In genomic region chr11:12195390-12195789, GRCm38 (mm10) we compare ENCODE assay signal across 30 mouse cellular contexts.
DNase-seq lines count a peak whose midpoint lies in the region; ATAC-seq and TF ChIP-seq lines count a peak whose summit lies in the region.
"Had no signal": no experiment of that assay in that cellular context is flagged by ENCODE, and none has a peak within 500 bp of the region (broad histone marks: within the 10 kb centered on the region; RNA-seq: fewer than 3 reads in every experiment).

No protein-coding gene starts in this region.

- H3K9me3 ChIP-seq in lung, embryonic 14.5 days (ENCODE audit: low read depth, low read length) = no peaks in the 10 kb centered on the region
- no peaks in the 10 kb centered on the region for H3K9me3 ChIP-seq in hindbrain, postnatal 0 days (ENCODE audit: low read length)
- H3K9me3 ChIP-seq: embryonic facial prominence, embryonic 10.5 days; embryonic facial prominence, embryonic 13.5 days; forebrain, embryonic 12.5 days; forebrain, embryonic 15.5 days; G1E; heart, embryonic 12.5 days; heart, embryonic 15.5 days had no signal

- in situ Hi-C loops in Patski (cut with MboI; ENCODE audit: low pct_unique_long_range_greater_than_20kb) = no loop called here

- no peak overlapping the region for H3K4me3 ChIP-seq in lung, embryonic 14.5 days (ENCODE audit: low read depth, low read length)
- H3K4me3 ChIP-seq in hindbrain, postnatal 0 days (ENCODE audit: low read length) = no peak overlapping the region
- H3K4me3 ChIP-seq: embryonic facial prominence, embryonic 10.5 days; embryonic facial prominence, embryonic 13.5 days; erythroblast, embryonic 14.5 days; forebrain, embryonic 12.5 days; forebrain, embryonic 15.5 days; heart, embryonic 12.5 days; heart, embryonic 15.5 days had no signal

- H3K27me3 ChIP-seq in lung, embryonic 14.5 days (ENCODE audit: insufficient read depth, low read length) = no peaks in the 10 kb centered on the region
- H3K27me3 ChIP-seq in Patski = no peaks in the 10 kb centered on the region
- H3K27me3 ChIP-seq in hindbrain, postnatal 0 days (ENCODE audit: insufficient read depth, low read length) = no peaks in the 10 kb centered on the region
- H3K27me3 ChIP-seq: CH12.LX; embryonic facial prominence, embryonic 13.5 days; forebrain, embryonic 12.5 days; forebrain, embryonic 15.5 days; heart, embryonic 15.5 days had no signal

- peak; percentile 26 for DNase-seq in lung, embryonic 14.5 days
- no peak for DNase-seq in lung, postnatal 25 days (ENCODE audit: low spot score)
- DNase-seq in urinary bladder, postnatal 25 days (ENCODE audit: low spot score) = peak; percentile 18
- DNase-seq in urinary bladder, adult 2 months (ENCODE audit: low spot score) = no peak
- no peak for DNase-seq in Patski (ENCODE audit: low read depth, low spot score)
- DNase-seq in urinary bladder, postnatal 36 days (ENCODE audit: low spot score in 2 of 2) = peak; percentile 19 to 45
- DNase-seq in hindbrain, postnatal 0 days (ENCODE audit: low spot score) = no peak
- DNase-seq: adrenal gland, adult 8-10 months; adrenal gland, postnatal 25 days; B cell, adult 2 months; cerebellum, adult 11-12 months; cerebellum, adult 8-10 months; cerebellum, postnatal 36 days; embryo, embryonic 11 days; gastrocnemius, postnatal 25 days; heart, adult 18-20 months; heart, postnatal 10 days; heart, postnatal 4 days had no signal

- H3K4me1 ChIP-seq in lung, embryonic 14.5 days (ENCODE audit: insufficient read depth) = no peaks in the 10 kb centered on the region
- H3K4me1 ChIP-seq in hindbrain, postnatal 0 days (ENCODE audit: insufficient read depth, low read length) = no peaks in the 10 kb centered on the region
- H3K4me1 ChIP-seq: embryonic facial prominence, embryonic 10.5 days; embryonic facial prominence, embryonic 13.5 days; forebrain, embryonic 12.5 days; heart, embryonic 12.5 days; heart, embryonic 15.5 days had no signal

- no peak for ATAC-seq in lung, embryonic 14.5 days (ENCODE audit: insufficient read depth)
- ATAC-seq in Patski = peak; percentile 51
- no peak for ATAC-seq in hindbrain, postnatal 0 days
- no peak for ATAC-seq in megakaryocyte, adult 5-6 weeks (ENCODE audit: poor library complexity, severe bottlenecking)
- ATAC-seq: activated CD4-positive, CD25-positive, alpha-beta regulatory T cell, adult 4 months; forebrain, embryonic 15.5 days had no signal

- POLR2A ChIA-PET in Patski (lab: Charles Lee) = no interaction called here

- no peak overlapping the region for H3K4me2 ChIP-seq in lung, embryonic 14.5 days
- no peak overlapping the region for H3K4me2 ChIP-seq in hindbrain, postnatal 0 days (ENCODE audit: low read depth, low read length)
- H3K4me2 ChIP-seq: embryonic facial prominence, embryonic 13.5 days; forebrain, embryonic 12.5 days; forebrain, embryonic 15.5 days; heart, embryonic 12.5 days; heart, embryonic 15.5 days; hindbrain, embryonic 14.5 days had no signal

- no peak overlapping the region for H3K27ac ChIP-seq in lung, embryonic 14.5 days (ENCODE audit: low read depth)
- no peak overlapping the region for H3K27ac ChIP-seq in hindbrain, postnatal 0 days
- H3K27ac ChIP-seq: embryonic facial prominence, embryonic 10.5 days; embryonic facial prominence, embryonic 13.5 days; forebrain, embryonic 12.5 days; forebrain, embryonic 15.5 days; heart, embryonic 15.5 days; hindbrain, embryonic 14.5 days had no signal

- H3K36me3 ChIP-seq in lung, embryonic 14.5 days (ENCODE audit: insufficient read depth) = no peaks in the 10 kb centered on the region
- no peaks in the 10 kb centered on the region for H3K36me3 ChIP-seq in hindbrain, postnatal 0 days (ENCODE audit: insufficient read depth, low read length)
- H3K36me3 ChIP-seq: embryonic facial prominence, embryonic 10.5 days; embryonic facial prominence, embryonic 13.5 days; forebrain, embryonic 12.5 days; forebrain, embryonic 15.5 days; G1E; heart, embryonic 12.5 days; heart, embryonic 15.5 days had no signal

- H3K9ac ChIP-seq in lung, embryonic 14.5 days = no peak overlapping the region
- no peak overlapping the region for H3K9ac ChIP-seq in hindbrain, postnatal 0 days (replicated peaks; ENCODE audit: low read length)
- H3K9ac ChIP-seq: embryonic facial prominence, embryonic 13.5 days; forebrain, embryonic 12.5 days; forebrain, embryonic 15.5 days; heart, embryonic 12.5 days; heart, embryonic 15.5 days; hindbrain, embryonic 14.5 days had no signal

- 81% methylated on average over 3 of the region's 3 CpGs for WGBS in lung, embryonic 14.5 days
- WGBS in hindbrain, postnatal 0 days = 85% methylated on average over 3 of the region's 3 CpGs

- CTCF ChIA-PET in Patski (lab: Charles Lee) = no interaction called here

- TF ChIP-seq CTCF in lung, embryonic 14.5 days (IDR thresholded peaks at IDR 0.05; ENCODE audit: low read depth) = no peak
- no peak for TF ChIP-seq CTCF in Patski (IDR thresholded peaks at IDR 0.05)
- no peak for TF ChIP-seq CTCF in hindbrain, postnatal 0 days (IDR thresholded peaks at IDR 0.05; ENCODE audit: low read depth)

Comparison
In these comparisons a context has a peak if more than half of its experiments do, and no peak if none do; other contexts are left out.
1. DNase-seq: peak in lung, embryonic 14.5 days (single experiment), urinary bladder, postnatal 25 days (single experiment) and urinary bladder, postnatal 36 days (2 of 2); none in lung, postnatal 25 days (single experiment), urinary bladder, adult 2 months (single experiment), Patski (single experiment) and hindbrain, postnatal 0 days (single experiment).